Mouse (Mus musculus) Muller cell, postnatal 12 days (primary cell): ENCODE measurements around the gene Ncbp1.
A peak's percentile ranks its signal among the peaks of the same experiment; 100 is the strongest.
"Not testable (repeated sequence)": the region's sequence is repeated elsewhere in the genome, so short reads cannot be mapped to it uniquely, and the experiment has no call there.

Experiments
- DNase-seq: peaks from one replicate; pipeline ENCODE4 v3.0.0-alpha.2; 2015; ENCODE audit errors: inconsistent ontology term

Gene Ncbp1

DNA sequence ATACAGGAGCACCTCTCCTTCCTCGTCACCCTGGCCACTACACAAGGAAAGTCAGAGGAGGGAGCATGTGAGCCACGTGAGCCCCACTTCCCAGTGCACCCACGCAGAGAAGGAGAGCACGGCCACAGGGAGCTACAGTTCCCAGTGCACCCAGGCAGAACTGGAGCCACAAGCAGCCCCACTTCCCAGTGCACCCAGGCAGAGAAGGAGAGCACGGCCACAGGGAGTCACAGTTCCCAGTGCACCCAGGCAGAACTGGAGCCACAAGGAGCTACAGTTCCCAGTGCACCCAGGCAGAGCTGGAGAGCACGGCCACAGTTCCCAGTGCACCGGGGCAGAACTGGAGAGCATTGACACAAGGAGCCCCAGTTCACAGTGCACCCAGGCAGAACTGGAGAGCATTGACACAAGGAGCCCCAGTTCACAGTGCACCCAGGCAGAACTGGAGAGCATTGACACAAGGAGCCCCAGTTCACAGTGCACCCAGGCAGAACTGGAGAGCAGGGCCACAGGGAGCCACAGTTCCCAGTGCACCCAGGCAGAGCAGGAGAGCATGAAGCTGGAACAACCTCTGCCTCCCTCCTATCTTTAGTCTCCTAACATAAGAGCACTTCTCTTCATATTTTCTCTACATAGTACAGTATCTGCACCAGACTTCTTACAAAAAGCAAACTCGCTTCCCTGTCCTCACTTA is 9.0 kb upstream of the Ncbp1 start:
- no peak for DNase-seq

DNA sequence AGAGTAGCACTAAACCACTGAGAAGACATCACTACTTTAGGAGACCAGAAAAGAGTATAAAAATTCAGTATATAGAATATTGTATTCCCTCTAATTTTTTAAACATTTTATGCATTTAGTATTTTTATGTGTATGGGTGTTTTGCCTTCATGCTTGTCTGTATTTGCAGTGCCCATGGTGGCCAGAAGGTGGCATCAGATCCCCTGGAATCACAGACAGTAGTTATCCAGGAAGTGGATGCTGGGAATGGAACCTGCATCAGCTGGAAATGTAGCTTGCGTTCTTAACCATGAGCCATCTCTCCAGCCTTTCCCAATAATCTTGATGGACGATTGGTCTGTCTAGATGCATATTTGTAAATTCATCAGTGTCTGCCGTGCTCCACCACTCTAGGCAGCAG is 8.2 kb upstream of the Ncbp1 start:
- peak; percentile 43 for DNase-seq

DNA sequence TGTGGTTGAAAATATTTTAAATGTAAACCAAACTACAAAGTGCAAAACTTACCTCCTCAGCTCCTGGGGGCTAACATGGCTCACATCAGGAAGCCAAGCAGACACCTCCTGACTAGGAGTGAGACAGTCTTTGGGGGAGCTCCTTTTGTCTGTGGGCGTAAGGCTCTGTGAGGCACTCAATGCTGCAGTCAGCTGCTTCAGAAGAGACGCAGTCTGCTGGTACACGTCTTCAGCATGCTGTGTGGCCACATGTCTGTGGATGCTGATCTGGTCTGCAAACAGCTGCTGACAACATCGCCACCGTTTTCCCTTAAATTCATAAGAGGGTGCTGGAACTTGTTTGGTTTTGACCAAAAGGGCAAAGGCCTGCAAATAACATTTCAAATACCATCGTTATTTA is 6.6 kb upstream of the Ncbp1 start:
- no peak for DNase-seq

DNA sequence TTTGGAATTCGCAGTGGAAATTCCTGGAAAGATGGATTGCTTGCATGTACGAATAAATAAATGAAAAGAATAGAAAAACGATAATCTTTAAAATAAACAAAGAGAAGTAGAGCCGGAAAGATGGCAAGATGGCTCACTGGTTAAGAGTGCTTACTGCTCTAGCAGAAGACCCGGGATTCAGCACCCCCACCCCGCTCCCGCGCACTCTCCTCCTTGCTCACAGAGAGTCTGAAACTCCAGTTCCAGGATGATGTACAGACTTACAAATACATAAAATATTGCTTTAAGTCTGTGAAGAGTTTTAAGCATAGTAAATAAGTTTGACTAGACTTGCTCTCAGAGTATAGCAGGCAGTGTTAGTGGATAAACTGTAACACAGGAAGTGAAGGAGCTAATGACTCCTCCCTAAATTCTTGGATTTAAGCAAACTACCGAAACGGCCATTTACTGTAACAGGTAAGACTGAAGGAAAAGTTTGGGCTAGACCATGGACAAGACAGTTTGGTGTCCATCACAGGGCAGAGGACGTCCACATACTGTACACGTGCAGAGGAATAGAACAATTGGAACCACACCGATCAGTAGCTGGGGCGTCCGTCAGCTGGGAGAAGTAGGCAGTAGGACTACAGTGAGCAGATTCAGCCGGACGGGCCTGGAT is 655 bp upstream of the Ncbp1 start:
- peak; percentile 33 for DNase-seq

DNA sequence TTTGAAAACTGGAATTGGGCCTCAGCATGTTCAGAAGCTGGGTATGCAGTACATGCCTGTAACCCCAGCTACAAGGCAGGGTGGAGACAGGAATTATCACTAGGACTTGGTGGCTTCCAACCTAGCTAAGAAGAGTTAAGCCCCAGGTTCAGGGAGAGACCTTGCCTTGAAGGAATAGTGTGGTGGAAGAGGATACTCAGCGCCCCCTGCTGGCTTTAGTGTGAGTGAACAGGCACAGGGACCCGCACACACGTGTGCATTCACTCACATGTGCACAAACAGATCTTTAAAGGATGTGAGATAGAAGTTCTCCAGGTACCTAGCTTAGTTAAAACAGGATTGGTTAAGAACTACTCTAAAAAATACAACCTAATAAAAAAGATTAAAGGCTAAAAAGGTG is 5.9 kb downstream of the Ncbp1 start:
- no peak for DNase-seq

DNA sequence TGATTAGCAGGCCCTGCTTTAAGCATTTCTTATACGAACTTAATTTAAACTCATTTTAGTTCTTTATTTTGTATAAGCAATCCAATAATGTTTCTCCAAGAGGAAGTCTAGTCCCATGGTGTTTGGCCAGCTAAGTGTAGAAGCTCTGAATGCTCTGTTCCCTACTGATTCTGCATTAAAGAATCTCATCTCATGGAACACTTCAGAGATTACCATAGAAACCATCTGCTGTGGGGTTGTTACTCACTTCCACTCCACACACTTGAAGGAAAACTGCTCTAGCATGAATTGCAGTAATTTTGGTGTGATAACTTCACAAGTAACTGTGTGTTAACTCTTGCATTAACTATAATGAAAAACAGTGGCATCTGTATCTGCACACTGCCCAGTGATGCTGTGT is 8.5 kb downstream of the Ncbp1 start:
- DNase-seq: no peak

DNA sequence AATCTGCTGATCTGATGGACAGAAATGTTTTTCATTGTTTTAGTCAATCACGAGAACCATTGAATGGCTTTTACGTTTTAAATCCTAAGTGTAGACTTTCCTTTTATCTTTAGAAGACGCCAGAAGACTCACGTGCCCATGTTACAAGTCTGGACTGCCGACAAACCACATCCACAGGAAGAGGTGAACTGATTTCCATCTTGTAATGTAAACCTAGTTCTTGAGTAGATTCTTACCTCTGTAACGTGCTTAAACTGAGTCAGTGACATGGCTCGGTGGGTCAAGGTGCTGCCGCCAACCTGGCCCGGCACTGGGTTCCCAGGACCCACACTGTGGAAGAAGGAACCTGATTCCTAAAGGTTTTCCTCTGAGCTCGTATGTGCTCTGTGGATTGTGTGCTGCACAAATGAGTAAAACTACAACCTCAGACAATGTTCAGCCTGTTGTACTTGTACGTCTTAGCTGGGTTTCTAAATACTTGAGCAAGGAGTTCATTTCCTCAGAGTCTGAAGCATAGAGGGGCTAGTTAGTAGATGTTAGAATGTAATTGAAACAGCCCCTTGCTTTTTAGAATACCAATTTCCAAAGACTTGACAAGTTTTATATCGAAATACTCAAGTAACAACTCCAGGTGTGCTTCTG is 13.6 kb downstream of the Ncbp1 start:
- no peak for DNase-seq

DNA sequence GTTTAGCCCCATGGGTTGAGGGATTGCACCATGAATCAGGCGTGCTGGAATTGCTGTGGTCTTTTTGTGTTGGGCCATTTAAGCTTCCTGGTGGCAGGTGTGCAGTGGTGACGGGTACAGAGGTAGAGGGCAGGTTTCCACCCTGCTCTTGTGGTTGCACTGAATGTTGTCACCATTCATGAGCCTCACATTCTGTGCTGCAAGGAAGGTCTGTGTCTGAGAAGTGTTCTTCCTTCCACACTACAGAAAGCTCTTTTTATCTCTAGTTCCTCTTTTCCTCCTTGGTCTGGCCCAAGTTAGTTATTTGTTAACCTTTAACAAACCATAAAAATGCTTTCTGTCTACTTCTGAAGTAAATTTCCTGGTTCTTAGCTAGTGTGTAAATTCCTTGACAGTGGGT is 25.6 kb downstream of the Ncbp1 start:
- DNase-seq: no peak

DNA sequence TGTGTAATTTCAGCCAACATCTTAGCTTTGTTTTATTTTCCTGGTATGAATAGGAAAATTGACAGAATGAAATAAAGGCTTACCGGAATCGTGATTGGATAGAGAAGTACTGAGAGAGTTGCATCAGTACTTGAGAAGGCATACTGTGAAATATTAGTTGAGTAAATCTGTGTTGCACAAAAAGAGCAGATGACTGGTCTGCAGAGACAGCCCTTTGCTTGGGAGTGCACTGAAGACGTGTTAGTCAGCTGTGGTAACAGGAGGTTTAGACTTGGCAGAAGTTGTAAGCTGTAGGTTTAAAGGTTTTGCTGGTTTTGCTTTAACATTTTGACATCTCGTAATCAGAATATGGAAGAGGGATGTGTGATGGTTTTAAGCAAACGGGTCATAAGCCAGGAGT is 27.4 kb downstream of the Ncbp1 start:
- DNase-seq: no peak

DNA sequence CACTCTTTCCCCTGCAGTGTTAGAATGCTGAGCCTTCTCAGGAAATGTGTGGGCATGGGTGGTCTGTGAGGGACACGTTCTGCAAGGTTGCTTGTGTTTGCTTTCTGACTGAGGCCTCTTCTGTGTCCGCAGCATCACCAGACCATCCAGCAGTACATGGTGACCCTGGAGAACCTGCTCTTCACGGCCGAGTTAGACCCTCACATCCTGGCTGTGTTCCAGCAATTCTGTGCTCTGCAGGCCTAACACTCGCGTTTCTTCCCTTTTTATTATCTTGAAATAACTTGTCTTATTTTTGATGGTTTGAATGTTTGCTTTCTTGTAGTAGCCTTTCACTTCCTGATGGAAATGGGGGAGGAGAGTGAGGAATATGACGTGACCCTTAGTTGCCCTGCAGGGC is 33.3 kb downstream of the Ncbp1 start:
- DNase-seq: no peak

DNA sequence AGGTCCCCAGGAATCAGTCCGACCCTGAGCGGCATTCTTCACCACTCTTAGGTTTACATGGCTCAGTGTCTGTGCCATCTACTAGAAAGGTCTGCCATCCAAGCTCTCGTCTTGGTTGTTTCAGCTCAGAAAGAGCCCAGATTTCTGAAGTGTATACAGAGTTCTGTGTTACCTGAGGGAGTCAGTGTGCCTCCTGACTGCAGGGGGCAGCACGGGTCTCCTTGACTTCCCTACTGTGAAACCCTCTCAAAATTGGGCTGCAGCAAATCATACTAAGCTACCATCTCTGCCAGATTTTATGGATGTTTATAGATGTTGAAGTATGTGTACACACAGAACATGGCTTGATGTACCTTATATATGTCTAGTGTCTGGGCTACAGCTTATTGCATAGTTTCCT is 37.9 kb downstream of the Ncbp1 start:
- no peak for DNase-seq

DNA sequence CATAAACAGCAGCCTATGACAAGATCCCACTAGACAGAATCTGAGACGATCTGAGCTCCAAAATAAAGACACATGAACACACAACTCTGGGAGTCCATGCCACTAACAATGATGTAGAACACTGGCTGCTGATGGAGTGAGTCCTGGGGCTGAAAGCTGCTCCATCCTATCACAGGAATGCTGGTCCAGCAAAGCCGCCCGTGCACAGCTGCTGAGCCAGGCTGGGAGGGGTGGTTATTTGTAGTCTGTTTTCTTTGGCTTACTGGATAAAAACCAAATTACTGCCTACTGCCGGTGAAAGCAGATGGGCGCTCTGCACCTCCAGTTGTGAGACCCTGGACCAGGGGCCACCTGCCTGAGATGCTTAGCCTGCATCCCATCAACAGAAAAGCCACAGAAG is 38.6 kb downstream of the Ncbp1 start:
- DNase-seq: no peak

DNA sequence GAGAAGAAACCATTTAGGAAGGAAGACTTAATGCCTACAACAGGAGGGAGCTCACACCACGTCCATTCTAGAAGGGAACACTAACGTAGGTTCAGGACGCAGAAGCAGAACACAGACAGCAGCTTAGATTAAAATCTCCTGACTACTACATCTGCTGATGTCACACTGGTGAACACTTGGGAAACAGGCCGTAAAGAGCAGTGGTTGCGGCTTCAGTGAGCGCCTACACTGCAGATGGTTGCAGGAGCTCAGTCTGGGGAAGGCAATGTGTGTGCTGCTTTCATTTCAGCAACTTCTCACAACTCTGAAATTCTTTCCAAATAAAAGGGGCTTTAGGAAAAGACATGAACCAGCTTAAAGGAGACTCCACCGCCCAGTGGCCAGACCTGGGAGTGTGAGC is 39.1 kb downstream of the Ncbp1 start:
- no peak for DNase-seq

DNA sequence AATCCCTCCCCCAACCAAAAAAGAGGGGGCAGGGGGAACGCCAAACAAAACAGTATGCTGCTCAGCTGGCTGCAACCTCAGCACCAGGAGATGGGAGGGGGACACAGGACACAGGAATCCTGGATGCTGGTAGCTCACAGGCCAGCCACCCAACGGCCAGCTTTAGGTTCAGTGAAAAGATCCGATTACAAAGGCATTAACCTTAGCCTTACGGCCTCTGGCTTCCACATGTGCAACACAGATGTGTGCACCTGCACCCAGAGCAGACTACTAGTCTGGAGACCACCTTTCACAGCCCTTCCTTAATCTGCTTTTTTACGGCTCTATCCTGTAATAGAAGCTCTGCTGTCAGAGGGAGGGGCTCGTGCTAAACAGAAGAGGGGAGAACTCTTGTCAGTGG is 42.8 kb downstream of the Ncbp1 start:
- DNase-seq: no peak

DNA sequence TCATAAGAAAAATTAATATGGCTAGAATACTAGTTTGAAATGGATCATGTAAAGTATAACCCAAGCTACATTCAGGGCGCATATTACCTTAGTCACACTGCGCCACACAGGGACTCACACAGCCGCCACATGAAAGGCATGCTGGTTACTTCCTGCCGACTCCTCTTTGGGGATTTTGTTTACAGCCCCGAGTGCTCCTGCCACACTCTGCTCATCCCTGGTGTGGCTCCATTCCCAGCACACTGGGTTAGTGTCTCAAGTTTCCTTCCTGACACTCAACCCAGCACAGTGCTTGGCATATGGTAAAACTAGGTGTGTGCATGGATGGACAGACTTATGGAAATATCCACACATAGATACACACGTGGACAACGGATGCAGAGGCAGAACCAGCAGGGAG is 43.8 kb downstream of the Ncbp1 start:
- no peak for DNase-seq

DNA sequence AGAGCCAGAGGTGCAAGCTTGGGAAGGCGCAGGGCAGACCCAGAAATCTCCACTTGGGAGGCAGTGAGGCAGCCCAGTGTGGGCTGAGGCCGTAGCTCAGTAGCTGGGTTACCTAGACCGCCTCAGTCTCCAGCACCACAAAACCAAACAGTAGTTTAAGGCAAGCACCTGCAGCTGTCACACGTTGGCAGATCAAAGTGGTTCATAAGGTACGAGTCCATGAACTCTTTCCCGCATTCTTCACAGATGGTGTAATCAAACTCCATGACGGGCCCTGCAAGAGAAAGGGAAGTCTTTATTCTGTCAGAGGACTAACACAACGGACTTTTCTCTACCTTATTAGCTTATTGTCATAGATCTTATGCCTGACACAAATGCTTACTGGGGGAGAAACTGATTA is 47.0 kb downstream of the Ncbp1 start:
- no peak for DNase-seq

DNA sequence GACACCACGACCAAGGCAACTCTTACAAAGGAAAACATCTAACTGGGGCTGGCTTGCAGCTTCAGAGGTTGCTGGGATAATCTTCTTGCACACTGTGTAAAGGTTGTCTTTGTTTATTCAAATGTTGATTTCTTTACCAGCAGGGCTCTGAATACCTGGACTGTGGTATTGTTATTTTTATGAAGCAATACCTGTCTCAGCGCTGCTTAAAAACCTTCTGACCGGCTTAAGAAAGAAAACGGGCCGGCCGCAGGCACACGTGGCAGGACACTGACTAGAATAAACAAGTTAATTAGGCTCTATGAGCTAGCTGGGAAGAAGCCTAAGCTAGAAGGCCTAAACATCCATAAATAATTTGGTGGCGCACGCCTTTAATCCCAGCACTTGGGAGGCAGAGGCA is 47.5 kb downstream of the Ncbp1 start:
- DNase-seq: no peak

DNA sequence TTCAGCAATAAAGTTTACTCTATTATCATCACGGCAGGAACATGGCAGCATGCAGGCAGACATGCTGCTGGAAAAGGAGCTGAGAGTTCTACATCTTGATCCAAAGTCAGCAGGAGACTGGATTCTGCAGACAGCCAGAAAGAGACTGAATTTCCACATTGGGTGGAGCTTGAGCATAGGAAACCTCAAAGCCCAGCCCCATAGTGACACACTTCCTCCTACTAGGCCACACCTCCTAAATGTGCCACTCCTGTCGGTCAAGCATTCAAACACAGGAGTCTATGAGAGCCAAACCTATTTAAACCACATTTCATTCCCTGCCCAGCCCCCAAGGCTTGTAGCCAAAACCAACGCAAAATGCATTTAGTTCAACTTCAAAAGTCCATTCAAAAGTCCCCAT is 48.1 kb downstream of the Ncbp1 start:
- DNase-seq: no peak

DNA sequence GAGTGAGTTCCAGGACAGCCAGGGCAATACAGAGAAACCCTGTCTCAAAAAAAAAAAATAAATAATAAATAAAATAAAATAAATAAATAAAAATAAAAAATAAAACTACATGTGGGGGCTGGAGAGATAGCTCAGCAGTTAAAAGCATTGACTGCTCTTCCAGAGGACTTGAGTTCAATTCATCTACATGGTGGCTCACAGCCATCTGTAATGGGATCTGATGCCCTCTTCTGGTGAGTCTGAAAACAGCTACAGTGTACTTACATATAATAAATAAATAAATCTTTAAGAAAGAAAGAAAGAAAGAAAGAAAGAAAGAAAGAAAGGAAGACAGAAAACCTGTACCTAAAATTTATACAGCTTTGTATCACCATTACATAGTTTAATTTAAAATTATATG is 53.6 kb downstream of the Ncbp1 start:
- not testable (repeated sequence) for DNase-seq

DNA sequence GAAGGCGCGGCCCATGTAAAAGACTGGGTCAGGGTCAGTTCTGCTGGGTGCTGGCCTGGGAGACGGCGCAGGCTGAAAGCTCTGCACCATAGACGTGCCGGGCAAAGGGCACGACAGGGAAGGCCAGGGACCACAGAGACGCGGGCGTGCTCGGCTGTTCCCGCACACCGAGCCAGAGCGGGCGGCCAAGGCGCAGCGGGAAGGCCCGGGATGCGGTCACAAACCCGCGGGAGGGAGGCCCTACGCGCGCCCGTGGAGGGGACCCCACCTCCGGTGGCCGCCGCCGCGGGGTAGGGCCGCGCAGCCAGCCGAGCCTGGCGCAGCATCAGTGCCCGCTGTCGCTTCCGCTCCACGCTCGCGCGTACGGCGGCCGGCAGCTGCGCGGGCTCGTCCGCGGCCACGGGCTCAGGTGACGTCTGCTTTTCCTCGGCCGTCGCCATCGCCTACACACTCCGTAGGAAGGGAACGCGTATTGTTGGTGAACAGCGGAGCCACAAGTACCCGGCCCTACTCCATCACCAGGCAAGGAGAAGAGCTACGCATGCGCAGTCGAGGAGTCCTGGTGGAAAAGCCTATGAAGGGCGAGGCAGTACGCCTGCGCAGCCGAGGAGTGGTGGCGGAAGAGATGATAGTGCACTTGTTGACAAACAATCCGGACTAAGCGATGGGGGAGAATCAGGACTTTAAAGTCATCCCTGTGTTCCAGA is 57.5 kb downstream of the Ncbp1 start, which contains the start of gene Xpa:
Xpa (minus strand) TSS at position 531 of the 707 bp plus-strand sequence.
- DNase-seq: peak; percentile 94

DNA sequence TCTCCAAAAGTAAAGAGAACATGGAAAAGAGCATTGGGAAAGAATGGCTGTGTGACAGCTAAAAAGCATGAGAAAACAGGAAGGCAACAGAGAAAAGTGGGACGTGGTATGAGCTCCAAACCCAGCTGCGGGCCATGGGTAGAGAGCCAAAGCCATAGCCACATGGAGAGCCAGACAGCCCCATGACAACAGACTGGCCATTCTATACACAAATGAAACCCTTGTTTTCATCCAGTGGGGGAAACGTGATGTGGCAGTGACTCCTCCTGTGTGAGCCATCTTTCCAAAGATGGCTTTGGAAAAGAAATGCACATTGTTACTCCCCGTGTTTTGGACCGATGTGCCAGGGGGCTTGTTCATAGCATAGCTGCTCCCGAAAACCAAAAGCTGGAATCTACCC is 58.1 kb downstream of the Ncbp1 start:
- DNase-seq: no peak

DNA sequence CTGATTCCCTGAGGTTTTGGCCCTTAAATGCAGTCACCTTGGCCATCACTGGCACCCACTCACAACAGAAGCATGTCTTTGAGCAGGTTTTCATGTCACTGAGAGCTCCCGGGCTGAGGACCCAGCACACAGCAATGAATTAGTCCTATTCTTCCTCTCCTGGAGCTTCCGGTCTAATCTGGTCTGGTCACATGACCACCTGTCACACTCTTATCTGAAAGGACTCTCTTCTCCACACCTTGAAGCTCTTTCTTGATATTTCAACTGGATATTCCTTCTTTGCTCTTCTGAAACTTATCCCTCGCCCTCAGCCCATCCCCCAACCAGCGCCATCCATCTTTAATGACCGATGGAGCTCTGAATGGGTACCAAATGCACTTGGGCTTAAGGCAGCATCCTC is 59.7 kb downstream of the Ncbp1 start:
- DNase-seq: no peak
